13 mouse cellular contexts compared by ENCODE assay signal in the genomic region with DNA sequence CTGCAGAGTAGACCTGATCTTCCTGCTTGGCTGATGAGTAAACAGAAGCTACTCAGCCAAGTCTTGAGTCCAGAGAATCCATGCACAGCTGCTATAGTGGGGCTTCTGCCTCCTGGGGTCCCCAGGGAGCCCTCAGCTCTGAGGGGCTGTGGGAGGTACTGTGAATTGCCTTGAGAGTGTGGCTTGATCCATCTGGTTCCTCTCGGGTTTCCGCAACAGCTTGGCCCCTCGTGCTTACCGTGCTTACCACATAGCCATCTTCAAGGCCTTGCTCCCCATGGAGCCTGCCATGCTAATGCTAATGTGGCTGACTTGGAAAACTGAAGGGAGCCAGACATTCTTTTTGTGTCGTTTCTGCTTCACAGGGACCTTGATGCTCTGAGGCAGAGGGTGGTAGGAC. TPM values are rescaled to one million over a fixed set of nuclear protein-coding genes. Genes with fewer than 3 reads are reported as not detected.
DNase-seq lines count a peak whose midpoint lies in the region; ATAC-seq and TF ChIP-seq lines count a peak whose summit lies in the region.
"Had no signal": no experiment of that assay in that cellular context is flagged by ENCODE, and none has a peak within 500 bp of the region (broad histone marks: within the 10 kb centered on the region; RNA-seq: fewer than 3 reads in every experiment).

No protein-coding gene starts in this region.

- no peaks in the 10 kb centered on the region for H3K9me3 ChIP-seq in heart, embryonic 10.5 days
- H3K9me3 ChIP-seq in forebrain, postnatal 0 days (ENCODE audit: low read length): no peaks in the 10 kb centered on the region
- H3K9me3 ChIP-seq in midbrain, embryonic 14.5 days (ENCODE audit: control insufficient read depth, low read length): no peaks in the 10 kb centered on the region
- H3K9me3 ChIP-seq: heart, embryonic 13.5 days had no signal

- 33% methylated on average over 5 of the region's 5 CpGs for WGBS in heart, embryonic 10.5 days
- WGBS in forebrain, postnatal 0 days: 15% methylated on average over 5 of the region's 5 CpGs
- WGBS in midbrain, embryonic 14.5 days: 6% methylated on average over 5 of the region's 5 CpGs

- no peak for TF ChIP-seq CTCF in brain, embryonic 14.5 days (IDR thresholded peaks at IDR 0.05; ENCODE audit: borderline replicate concordance, extremely low read depth, insufficient read depth, insufficient read length)
- no peak for TF ChIP-seq CTCF in forebrain, postnatal 0 days (IDR thresholded peaks at IDR 0.05; ENCODE audit: low read depth)

- TF ChIP-seq POLR2A in brain, embryonic 14.5 days (IDR thresholded peaks at IDR 0.05; ENCODE audit: borderline replicate concordance, extremely low read depth, insufficient read depth, insufficient read length, poor library complexity, severe bottlenecking): no peak

- no peak overlapping the region for H3K4me2 ChIP-seq in forebrain, postnatal 0 days (ENCODE audit: low read depth)
- H3K4me2 ChIP-seq in midbrain, embryonic 14.5 days (ENCODE audit: low read length): no peak overlapping the region
- H3K4me2 ChIP-seq: heart, embryonic 13.5 days had no signal

- no peak overlapping the region for H3K27ac ChIP-seq in heart, embryonic 10.5 days
- H3K27ac ChIP-seq in forebrain, postnatal 0 days (ENCODE audit: low read depth, low read length): no peak overlapping the region
- no peak overlapping the region for H3K27ac ChIP-seq in midbrain, embryonic 14.5 days (replicated peaks; ENCODE audit: low read depth, low read length)
- H3K27ac ChIP-seq: heart, embryonic 13.5 days; macrophage had no signal

- H3K4me3 ChIP-seq in heart, embryonic 10.5 days: no peak overlapping the region
- H3K4me3 ChIP-seq in forebrain, postnatal 0 days (ENCODE audit: low read depth, low read length): no peak overlapping the region
- no peak overlapping the region for H3K4me3 ChIP-seq in midbrain, embryonic 14.5 days (replicated peaks; ENCODE audit: low read depth, low read length)
- H3K4me3 ChIP-seq: erythroblast, embryonic 14.5 days; heart, embryonic 13.5 days had no signal

- DNase-seq in heart, embryonic 10.5 days (ENCODE audit: low spot score): peak; percentile 47
- no peak for DNase-seq in heart, adult 18-20 months
- DNase-seq in brain, embryonic 14.5 days (ENCODE audit: low read depth): peak; percentile 80
- DNase-seq in forebrain, postnatal 0 days: no peak
- DNase-seq in midbrain, embryonic 14.5 days: no peak
- no peak for DNase-seq in adrenal gland, adult 18-20 months (ENCODE audit: low spot score in 2 of 2)
- no peak for DNase-seq in ovary, postnatal 10 days (ENCODE audit: low spot score)
- no peak for DNase-seq in left cerebral cortex, postnatal 25 days (ENCODE audit: low spot score in 2 of 2)
- DNase-seq: kidney, postnatal 10 days had no signal

- intact Hi-C loops in left cerebral cortex, postnatal 25 days (cut with DNase I): no loop called here

- no peaks in the 10 kb centered on the region for H3K27me3 ChIP-seq in heart, embryonic 10.5 days (ENCODE audit: insufficient read depth, poor library complexity, severe bottlenecking)
- no peaks in the 10 kb centered on the region for H3K27me3 ChIP-seq in forebrain, postnatal 0 days (ENCODE audit: insufficient read depth, low read length)
- no peaks in the 10 kb centered on the region for H3K27me3 ChIP-seq in midbrain, embryonic 14.5 days (ENCODE audit: control insufficient read depth, insufficient read depth, low read length)
- H3K27me3 ChIP-seq: heart, embryonic 13.5 days had no signal

- H3K36me3 ChIP-seq in heart, embryonic 10.5 days: no peaks in the 10 kb centered on the region
- H3K36me3 ChIP-seq in forebrain, postnatal 0 days (ENCODE audit: insufficient read depth): no peaks in the 10 kb centered on the region
- H3K36me3 ChIP-seq in midbrain, embryonic 14.5 days (ENCODE audit: control insufficient read depth, insufficient read depth, low read length): no peaks in the 10 kb centered on the region
- H3K36me3 ChIP-seq: heart, embryonic 13.5 days had no signal

- peak; percentile 26; the same call in 1 of the 2 replicates for ATAC-seq in forebrain, postnatal 0 days
- ATAC-seq in midbrain, embryonic 14.5 days (ENCODE audit: low FRiP score, low TSS enrichment): peak; percentile 59; the same call in 1 of the 2 replicates

- H3K4me1 ChIP-seq in heart, embryonic 10.5 days: peaks cover 27% of the 10 kb centered on the region
- H3K4me1 ChIP-seq in forebrain, postnatal 0 days (ENCODE audit: insufficient read depth): peaks cover 6% of the 10 kb centered on the region; the same call in 1 of the 2 replicates
- H3K4me1 ChIP-seq in midbrain, embryonic 14.5 days (ENCODE audit: control insufficient read depth, insufficient read depth, low read length): no peaks in the 10 kb centered on the region

- no peak overlapping the region for H3K9ac ChIP-seq in forebrain, postnatal 0 days
- no peak overlapping the region for H3K9ac ChIP-seq in midbrain, embryonic 14.5 days (replicated peaks; ENCODE audit: low read length)
- H3K9ac ChIP-seq: heart, embryonic 13.5 days had no signal

RNA-seq across cellular contexts. Expression of gene Kctd6, which starts 6.8 kb away (rescaled TPM):
- polyA plus RNA-seq in heart, embryonic 10.5 days (2016; fragmentation: Nextera tagmentation; extraction: Ambion mirVana): 3.5 and 7.2 TPM in 2 replicates
- 1 to 10 TPM; 8.4 to 9.0 TPM for total RNA-seq in heart, adult 18-20 months (2021)
- polyA plus RNA-seq in brain, embryonic 14.5 days (2012; rRNA removed): 15.0 and 16.9 TPM in 2 replicates
- 19.3 and 27.0 TPM in 2 replicates for total RNA-seq in forebrain, postnatal 0 days (2014; rRNA removed)
- 37.0 and 42.0 TPM in 2 replicates for polyA plus RNA-seq in forebrain, postnatal 0 days (2015; fragmentation: Nextera tagmentation; extraction: Ambion mirVana)
- 9.1 and 11.6 TPM in 2 replicates for polyA plus RNA-seq in midbrain, embryonic 14.5 days (2014; fragmentation: Nextera tagmentation; extraction: Ambion mirVana)
- total RNA-seq in adrenal gland, adult 18-20 months (2021): 10 to 100 TPM; 13.2 to 16.2 TPM
- 10 to 100 TPM; 40.5 to 43.5 TPM for total RNA-seq in left cerebral cortex, postnatal 25 days (2021)

RNA-seq across cellular contexts. Expression of gene Pdhb, which starts 34.3 kb away (rescaled TPM):
- polyA plus RNA-seq in heart, embryonic 10.5 days (2016; fragmentation: Nextera tagmentation; extraction: Ambion mirVana): 332 and 445 TPM in 2 replicates
- total RNA-seq in heart, adult 18-20 months (2021): 100 to 1,000 TPM; 840 to 892 TPM
- polyA plus RNA-seq in brain, embryonic 14.5 days (2012; rRNA removed): 158 and 181 TPM in 2 replicates
- 151 and 183 TPM in 2 replicates for total RNA-seq in forebrain, postnatal 0 days (2014; rRNA removed)
- 249 and 263 TPM in 2 replicates for polyA plus RNA-seq in forebrain, postnatal 0 days (2015; fragmentation: Nextera tagmentation; extraction: Ambion mirVana)
- polyA plus RNA-seq in midbrain, embryonic 14.5 days (2014; fragmentation: Nextera tagmentation; extraction: Ambion mirVana): 242 and 245 TPM in 2 replicates
- 100 to 1,000 TPM; 377 to 745 TPM for total RNA-seq in adrenal gland, adult 18-20 months (2021)
- total RNA-seq in left cerebral cortex, postnatal 25 days (2021): 100 to 1,000 TPM; 178 to 185 TPM

RNA-seq across cellular contexts. Expression of gene Acox2, which starts 52.0 kb away (rescaled TPM):
- 0.19 and 0.36 TPM in 2 replicates for polyA plus RNA-seq in heart, embryonic 10.5 days (2016; fragmentation: Nextera tagmentation; extraction: Ambion mirVana)
- under 1 TPM; 0.35 to 0.72 TPM for total RNA-seq in heart, adult 18-20 months (2021)
- not detected in 2 replicates for polyA plus RNA-seq in brain, embryonic 14.5 days (2012; rRNA removed)
- 0.14 TPM in 1 of 2 replicates, not detected in the other for total RNA-seq in forebrain, postnatal 0 days (2014; rRNA removed)
- 0.31 and 0.59 TPM in 2 replicates for polyA plus RNA-seq in forebrain, postnatal 0 days (2015; fragmentation: Nextera tagmentation; extraction: Ambion mirVana)
- not detected in 2 replicates for polyA plus RNA-seq in midbrain, embryonic 14.5 days (2014; fragmentation: Nextera tagmentation; extraction: Ambion mirVana)
- 1 to 10 TPM in 1 of 2 experiments, under 1 TPM in 1; 0.23 to 1.7 TPM for total RNA-seq in adrenal gland, adult 18-20 months (2021)
- not detected for total RNA-seq in left cerebral cortex, postnatal 25 days (2021)
- total RNA-seq: left cerebral cortex, postnatal 14 days had no signal
- polyA plus RNA-seq: erythroblast, embryonic 14.5 days; macrophage had no signal

Comparison
In these comparisons a context has a peak if more than half of its experiments do, and no peak if none do; other contexts are left out.
1. DNase-seq: peak in heart, embryonic 10.5 days (single experiment) and brain, embryonic 14.5 days (single experiment); none in heart, adult 18-20 months (0 of 2), forebrain, postnatal 0 days (single experiment), midbrain, embryonic 14.5 days (single experiment), adrenal gland, adult 18-20 months (0 of 2), ovary, postnatal 10 days (single experiment) and left cerebral cortex, postnatal 25 days (0 of 2).